Mouse (Mus musculus) T-helper 1 cell (primary cell): ENCODE measurements around the gene Mark3.

Experiments used
- in situ Hi-C: fragments of 300-600 bp; cut with MboI, MseI; formaldehyde crosslinking; loops from one replicate; pipeline ENCODE4 v1.15.1; 2025; ENCODE audit warnings: high pct_unique_total_duplicates

Mark3 gene

DNA sequence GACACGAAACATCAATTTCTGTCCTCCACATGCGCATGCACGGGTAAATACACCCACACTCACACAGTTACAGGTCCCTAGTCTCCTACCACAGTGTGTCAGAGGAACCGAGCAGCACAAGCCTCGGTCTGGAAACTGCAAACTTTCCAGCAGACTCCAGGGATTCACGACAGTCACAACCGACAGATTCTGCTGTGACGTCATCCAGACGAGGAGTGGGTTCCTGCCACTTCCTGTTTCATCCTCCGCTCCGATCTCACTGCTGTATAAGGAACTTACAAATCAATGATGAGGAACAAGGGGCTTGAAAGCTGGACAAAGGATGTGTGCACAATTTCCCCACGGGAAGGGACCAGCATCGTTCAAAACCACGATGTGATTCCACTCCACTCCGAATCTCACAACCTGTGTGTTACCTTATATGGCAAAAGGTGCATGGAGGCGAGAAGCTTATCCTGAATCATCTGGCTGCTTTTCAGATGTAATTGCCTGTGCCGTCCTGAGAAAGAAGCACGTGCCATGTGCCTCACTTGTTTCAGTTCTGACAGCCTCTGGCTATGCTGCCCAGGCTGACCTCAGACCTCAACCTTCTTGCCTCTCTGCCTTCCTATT is 14.6 kb upstream of the Mark3 start:
- in situ Hi-C loops, result loop anchor here (5.0 kb wide), 1 partner anchor 88 kb away; no protein-coding TSS in a partner anchor

DNA sequence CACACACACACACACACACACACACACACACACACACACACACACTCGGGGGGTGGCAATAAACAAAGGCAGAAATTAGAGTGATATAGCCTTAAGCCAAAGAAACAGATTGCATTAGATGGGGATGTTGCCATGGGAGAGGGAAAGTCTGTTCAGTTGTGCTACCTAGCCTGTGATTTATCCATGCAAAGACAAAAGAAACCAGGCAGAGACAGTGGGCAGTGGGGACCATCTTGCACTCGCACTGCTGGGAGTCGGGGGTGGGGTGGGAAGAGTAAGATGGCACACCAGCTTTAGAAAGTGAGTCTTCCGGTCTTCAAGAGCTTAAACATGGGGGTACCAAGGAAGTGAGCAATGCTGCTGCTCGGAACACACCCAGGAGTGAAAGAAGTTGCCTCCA is 14.0 kb upstream of the Mark3 start:
- in situ Hi-C loops, result no loop called here

- in situ Hi-C loops, result no loop called here
Measured at GRCm38 (mm10) chr12:111562276-111562814, 12.0 kb upstream of the Mark3 start.

DNA sequence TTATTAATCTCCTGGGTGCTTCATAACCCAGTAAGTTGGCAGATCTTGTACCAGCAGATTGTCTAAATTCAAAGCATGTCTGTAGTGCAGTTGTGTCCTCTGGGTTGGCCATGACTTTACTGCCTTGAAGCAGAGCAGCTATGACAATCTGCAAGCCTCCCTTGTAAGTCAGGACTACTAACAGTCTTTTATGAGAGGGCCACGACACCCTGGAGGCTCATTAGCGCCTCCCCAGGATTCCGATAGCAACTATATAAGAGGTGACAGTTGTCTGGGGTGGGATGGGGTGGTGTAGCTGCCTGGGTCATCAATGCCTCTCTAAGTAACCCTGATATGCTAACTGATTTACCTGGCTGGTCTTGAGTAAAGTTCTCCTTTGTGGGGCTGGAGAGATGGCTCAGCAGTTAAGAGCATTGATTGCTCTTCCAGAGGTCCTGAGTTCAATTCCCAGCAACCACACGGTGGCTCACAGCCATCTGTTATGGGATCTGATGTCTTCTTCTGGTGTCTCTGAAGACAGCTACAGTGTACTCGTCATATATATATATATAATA is 11.2 kb upstream of the Mark3 start:
- in situ Hi-C loops, result no loop called here

- in situ Hi-C loops, result no loop called here
Measured at GRCm38 (mm10) chr12:111565363-111565762, 9.0 kb upstream of the Mark3 start.

GRCm38 (mm10) chr12:111568836-111569235 is 5.5 kb upstream of the Mark3 start:
- in situ Hi-C loops, result no loop called here

DNA sequence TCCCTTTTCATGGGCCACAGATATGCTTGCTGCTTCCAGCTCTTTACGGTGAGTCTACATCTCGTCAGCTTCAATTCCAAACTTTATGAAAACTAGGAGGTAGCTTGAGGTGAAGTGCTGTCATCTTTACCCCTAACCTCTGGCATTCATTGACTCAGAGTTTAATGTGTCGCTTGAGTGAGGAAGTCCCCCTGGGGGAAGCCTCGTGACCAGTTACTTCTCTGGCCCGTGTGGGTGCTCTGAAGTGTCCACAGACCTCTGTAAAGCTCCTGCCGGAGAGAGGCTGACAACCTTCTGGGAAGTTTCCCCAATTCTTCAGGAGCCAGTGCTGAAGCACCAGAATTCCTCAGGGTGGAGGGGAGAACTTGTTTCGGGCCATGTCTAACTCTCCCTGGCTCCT is 1.9 kb upstream of the Mark3 start:
- in situ Hi-C loops, result no loop called here

- in situ Hi-C loops, result no loop called here
Measured at GRCm38 (mm10) chr12:111573315-111573714, 1.0 kb upstream of the Mark3 start.

- in situ Hi-C loops, result no loop called here
Measured at GRCm38 (mm10) chr12:111574887-111575838, 840 bp downstream of the Mark3 start.

DNA sequence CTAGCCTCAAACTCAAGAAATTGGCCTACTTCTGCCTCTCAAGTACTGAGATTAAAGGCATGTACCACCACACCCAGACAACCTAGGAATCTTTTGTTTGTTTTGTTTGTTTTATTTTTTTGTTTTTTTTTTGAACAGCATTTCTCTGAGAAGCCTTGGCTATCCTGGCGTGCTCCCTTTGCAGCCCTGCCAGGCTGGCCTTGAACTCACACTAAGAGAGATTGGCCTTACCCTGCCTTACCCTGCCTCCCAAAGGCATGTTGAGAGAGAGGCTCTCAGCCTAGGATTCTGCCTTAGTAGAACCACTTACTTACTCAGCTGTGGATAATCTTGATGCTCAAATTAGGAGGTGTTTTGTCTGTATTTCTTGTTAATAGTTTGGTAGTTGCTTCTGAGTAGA is 8.7 kb downstream of the Mark3 start:
- in situ Hi-C loops, result no loop called here

DNA sequence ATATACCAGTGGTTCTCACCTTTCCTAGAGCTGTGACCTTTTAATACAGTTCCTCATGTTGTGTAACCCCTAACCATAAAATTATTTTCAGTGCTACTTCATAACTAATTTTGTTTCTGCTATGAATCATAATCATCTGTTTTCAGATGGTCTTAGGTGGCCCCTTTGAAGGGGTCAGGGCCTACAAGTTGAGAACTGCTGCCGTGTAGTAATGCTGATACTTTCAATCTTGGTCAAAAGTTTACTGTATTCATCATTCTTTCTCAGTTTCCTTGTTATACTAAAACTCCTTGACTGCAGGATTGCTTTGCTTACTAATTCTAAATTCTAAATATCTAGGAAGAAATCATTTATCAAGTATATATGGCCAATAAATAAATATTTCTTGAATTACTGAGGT is 10.1 kb downstream of the Mark3 start:
- in situ Hi-C loops, result no loop called here

DNA sequence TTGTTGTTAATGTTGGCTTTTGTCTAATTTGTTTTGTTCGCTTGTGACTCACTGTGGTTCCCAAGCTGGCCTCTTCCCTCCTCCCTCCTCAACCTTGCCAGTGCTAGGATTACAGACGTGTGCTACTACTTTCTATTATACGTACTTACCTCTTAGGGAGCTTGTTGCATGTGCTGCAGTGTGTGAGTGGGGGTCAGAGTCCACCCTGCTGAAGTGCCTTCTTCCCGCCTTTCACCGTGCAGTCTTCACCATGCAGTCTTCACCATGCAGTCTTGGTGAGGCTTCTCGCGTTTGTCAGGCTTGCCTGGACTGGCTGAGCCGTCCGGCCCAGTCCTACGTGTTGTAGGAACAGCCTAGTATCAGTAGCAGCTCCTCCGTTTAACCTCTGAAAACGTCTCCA is 12.9 kb downstream of the Mark3 start:
- in situ Hi-C loops, result no loop called here

GRCm38 (mm10) chr12:111592407-111593021 is 18.2 kb downstream of the Mark3 start:
- in situ Hi-C loops, result no loop called here

DNA sequence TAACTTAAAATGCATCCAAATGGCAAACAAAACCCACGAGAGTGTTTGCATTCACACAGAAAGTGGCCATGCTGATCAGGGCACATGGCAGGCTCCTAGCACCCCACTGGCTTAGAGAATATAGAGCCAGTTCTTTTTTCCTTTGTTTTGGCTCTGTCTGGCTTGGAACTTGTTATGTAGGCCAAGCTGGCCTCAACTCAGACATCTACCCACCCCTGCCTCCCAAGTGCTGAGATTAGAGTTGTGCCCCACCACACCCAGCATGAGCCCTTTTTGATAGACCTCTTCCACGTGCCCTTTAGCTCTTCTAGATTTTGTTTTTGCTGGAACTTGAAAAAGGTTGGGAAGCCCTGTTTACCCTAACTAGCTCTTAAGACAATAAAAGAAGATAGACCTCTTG is 19.5 kb downstream of the Mark3 start:
- in situ Hi-C loops, result no loop called here

- in situ Hi-C loops, result no loop called here
Measured at GRCm38 (mm10) chr12:111597310-111597709, 23.0 kb downstream of the Mark3 start.

DNA sequence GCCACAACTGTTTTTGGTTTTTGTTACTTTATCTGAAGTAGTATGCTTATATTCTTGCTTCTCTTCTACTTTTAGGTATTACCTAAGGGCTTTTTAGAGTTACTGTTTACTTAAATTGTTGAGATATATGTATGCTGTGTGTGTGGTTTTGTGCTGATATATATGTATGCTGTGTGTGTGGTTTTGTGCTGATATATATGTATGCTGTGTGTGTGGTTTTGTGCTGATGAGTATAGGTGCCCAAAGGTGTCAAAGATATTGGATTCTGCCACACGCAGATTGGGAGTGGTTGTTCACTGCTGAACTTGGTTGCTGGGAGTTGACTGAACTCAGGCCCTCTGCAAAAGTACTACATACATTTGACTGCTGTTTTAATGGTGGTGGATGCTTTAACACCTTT is 24.6 kb downstream of the Mark3 start:
- in situ Hi-C loops, result no loop called here

DNA sequence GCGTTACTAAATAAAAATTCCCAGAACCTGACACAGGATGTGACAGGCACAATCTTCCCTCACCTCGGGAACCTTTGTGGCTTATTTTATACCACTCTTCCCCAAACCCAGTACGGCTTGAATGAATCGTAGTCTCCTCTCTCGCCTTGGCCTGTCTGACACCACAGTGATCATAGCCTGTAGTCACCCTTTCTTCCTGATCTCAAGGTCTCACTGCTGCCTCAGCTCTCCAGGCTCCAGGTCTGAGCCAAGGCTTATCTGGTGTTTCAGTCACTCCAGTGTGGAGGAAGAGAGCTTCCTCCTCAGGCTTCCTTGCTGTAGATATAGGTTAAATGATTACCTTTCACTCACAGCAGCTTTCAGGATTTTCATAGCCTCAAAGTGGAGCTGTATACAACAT is 25.3 kb downstream of the Mark3 start:
- in situ Hi-C loops, result no loop called here

GRCm38 (mm10) chr12:111603871-111604270 is 29.5 kb downstream of the Mark3 start:
- in situ Hi-C loops, result no loop called here

DNA sequence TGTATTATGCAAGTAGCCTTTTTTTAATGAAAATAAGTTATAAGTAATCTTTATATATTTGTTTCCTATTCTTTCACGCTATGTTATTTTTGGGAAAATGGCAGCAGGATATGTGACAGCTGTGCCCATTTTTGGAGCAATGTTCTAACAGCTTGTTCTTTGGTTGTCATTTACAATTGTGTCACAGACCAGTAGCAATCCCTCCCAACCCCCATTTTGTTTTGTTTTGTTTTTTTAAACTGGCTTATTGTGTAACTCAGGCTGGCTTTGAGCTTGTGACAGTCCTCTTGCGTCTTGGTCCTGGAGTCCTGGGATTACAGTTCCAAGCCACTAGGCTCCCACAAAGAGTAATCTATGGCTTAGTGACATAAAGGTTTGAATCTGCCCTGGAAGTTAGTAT is 31.3 kb downstream of the Mark3 start:
- in situ Hi-C loops, result no loop called here

- in situ Hi-C loops, result no loop called here
Measured at GRCm38 (mm10) chr12:111608015-111608414, 33.7 kb downstream of the Mark3 start.

GRCm38 (mm10) chr12:111614475-111615141 is 40.3 kb downstream of the Mark3 start:
- in situ Hi-C loops, result loop anchor here (10.0 kb wide), 1 partner anchor 450 kb away; the partner anchor contains the start of gene Traf3
